Mouse (Mus musculus): ENCODE results near the gene D16Ertd472e. TPM values are rescaled to one million over a fixed set of nuclear protein-coding genes. Genes with fewer than 3 reads are reported as not detected.

The D16Ertd472e gene
- total RNA-seq, 1 experiment: 23.7 TPM

DNA sequence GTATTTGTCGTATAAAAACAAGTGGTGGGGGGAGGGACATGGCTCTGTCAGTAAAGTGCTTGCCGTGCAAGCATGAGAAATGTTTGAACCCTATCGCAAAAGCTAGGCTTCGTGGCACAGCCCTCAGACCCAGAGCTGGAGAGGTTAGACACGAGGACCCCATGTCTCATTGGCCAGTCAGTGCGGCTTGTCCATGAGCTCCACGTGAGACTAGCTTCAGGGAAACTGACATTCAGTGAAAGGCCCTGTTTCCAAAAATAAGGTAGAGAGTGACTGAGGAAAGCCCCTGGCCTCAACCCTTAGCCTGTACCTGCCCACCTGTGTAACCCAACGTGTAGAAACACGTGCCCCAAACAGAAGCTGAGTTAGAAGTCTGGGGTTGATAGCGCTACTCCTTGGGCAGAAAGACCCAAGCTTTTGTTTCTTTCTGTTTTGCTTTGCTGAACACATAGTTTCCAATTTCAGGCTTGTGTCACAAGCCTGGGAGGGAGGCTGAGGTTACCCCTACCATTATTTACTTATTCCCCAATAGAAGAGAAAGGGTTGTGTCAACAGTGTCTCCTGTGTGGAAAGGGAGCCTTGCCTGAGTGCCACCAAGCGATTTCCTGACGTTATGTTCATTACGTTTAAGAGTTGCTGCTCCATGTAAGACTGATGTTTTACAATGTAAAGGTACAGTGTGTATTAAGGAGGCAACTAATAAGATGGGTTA is 12.2 kb downstream of the D16Ertd472e start:
- peaks cover 1% of the 10 kb centered on the region for H3K36me3 ChIP-seq (ENCODE audit: control insufficient read depth, insufficient read depth, low read length, poor library complexity, severe bottlenecking)
- H3K4me1 ChIP-seq (ENCODE audit: control insufficient read depth in 2 of 2, insufficient read depth in 2 of 2, low read length in 2 of 2, poor library complexity in 1 of 2): peaks cover 2 to 11% of the 10 kb centered on the region in 2 experiments; a peak in 2 of 4 replicates
- TF ChIP-seq ZNF384 (IDR thresholded peaks at IDR 0.05; ENCODE audit: low read depth, low read length) (no peak), MAFK (IDR thresholded peaks at IDR 0.05; ENCODE audit: insufficient read depth, low read depth, low read length) (no peak), HCFC1 (IDR thresholded peaks at IDR 0.05; ENCODE audit: borderline replicate concordance, insufficient read depth, low read length) (no peak), ZC3H11A (IDR thresholded peaks at IDR 0.05; ENCODE audit: borderline replicate concordance, low read depth, low read length) (no peak)
- no peak overlapping the region for H3K27ac ChIP-seq (ENCODE audit: insufficient read depth, low read depth, low read length, poor library complexity, severe bottlenecking)
- no peak overlapping the region for H3K9ac ChIP-seq (ENCODE audit: insufficient read depth, low read depth, low read length, poor library complexity, severe bottlenecking)
- in situ Hi-C loops (cut with MboI; ENCODE audit: low sequenced_read_pairs in 2 of 2, unreplicated experiment in 2 of 2): no loop called here
- DNase-seq (ENCODE audit: low read depth, low spot score): no peak
- no peaks in the 10 kb centered on the region for H3K9me3 ChIP-seq (ENCODE audit: control insufficient read depth, insufficient read depth, low read depth, low read length)
- no peak overlapping the region for H3K4me3 ChIP-seq (ENCODE audit: insufficient read depth in 1 of 2, low read depth in 1 of 2, low read length in 2 of 2, poor library complexity in 1 of 2, severe bottlenecking in 1 of 2)

DNA sequence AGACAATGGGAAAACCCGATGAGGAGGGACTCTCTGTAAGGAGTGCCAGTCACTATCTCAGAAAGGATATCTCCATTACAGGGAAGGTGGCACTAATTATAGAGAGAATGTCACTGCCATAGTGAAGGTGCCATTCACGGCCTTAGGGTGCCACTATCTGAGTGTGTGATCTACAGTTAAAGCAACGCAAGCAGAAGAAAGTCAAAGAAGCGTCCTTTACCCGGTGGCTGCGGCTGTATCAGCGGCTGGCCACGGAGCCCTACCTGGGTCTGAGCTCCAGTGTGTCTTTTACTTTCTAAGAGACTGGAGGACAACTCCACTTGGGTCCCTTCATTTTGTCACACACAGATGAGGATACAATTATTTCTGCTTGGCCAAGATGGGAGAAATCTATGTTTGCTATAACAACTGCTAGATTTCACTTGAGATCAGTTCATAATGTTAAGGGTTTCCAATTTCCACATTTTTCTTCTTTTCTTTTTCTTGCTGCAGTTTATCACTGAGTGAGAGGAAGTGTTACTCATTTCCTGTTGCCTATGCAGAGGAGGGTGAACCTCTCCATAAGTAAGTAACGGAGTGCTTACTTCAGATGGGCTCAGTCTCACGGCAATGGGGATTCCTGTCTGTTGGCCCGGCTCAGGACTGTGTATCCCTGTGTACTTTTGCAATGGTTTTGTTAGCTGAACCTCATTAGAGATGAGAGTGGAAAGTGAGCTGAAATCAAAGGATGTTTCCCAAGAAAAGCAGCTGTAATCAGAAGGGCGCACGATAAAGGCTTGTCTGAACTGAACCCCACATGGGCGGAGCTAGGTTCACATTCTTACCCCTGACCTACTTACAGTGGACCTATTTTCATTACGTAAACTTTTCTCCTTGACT is 13.2 kb downstream of the D16Ertd472e start:
- TF ChIP-seq MAFK (IDR thresholded peaks at IDR 0.05; ENCODE audit: insufficient read depth, low read depth, low read length): no peak
- no peak for TF ChIP-seq ZC3H11A (IDR thresholded peaks at IDR 0.05; ENCODE audit: borderline replicate concordance, low read depth, low read length)
- TF ChIP-seq HCFC1 (IDR thresholded peaks at IDR 0.05; ENCODE audit: borderline replicate concordance, insufficient read depth, low read length): no peak
- no peak for TF ChIP-seq CHD2 (IDR thresholded peaks at IDR 0.05; ENCODE audit: low read depth, low read length)
- TF ChIP-seq ZNF384 (IDR thresholded peaks at IDR 0.05; ENCODE audit: low read depth, low read length): no peak
- no peaks in the 10 kb centered on the region for H3K9me3 ChIP-seq (ENCODE audit: control insufficient read depth, insufficient read depth, low read depth, low read length)
- H3K27ac ChIP-seq (ENCODE audit: insufficient read depth, low read depth, low read length, poor library complexity, severe bottlenecking): no peak overlapping the region
- peaks cover 1% of the 10 kb centered on the region for H3K36me3 ChIP-seq (ENCODE audit: control insufficient read depth, insufficient read depth, low read length, poor library complexity, severe bottlenecking)
- peaks cover 2 to 11% of the 10 kb centered on the region in 2 experiments; a peak in 2 of 4 replicates for H3K4me1 ChIP-seq (ENCODE audit: control insufficient read depth in 2 of 2, insufficient read depth in 2 of 2, low read length in 2 of 2, poor library complexity in 1 of 2)
- DNase-seq (ENCODE audit: low read depth, low spot score): no peak
- H3K9ac ChIP-seq (ENCODE audit: insufficient read depth, low read depth, low read length, poor library complexity, severe bottlenecking): no peak overlapping the region
- in situ Hi-C loops (cut with MboI; ENCODE audit: low sequenced_read_pairs in 2 of 2, unreplicated experiment in 2 of 2): no loop called here
- H3K4me3 ChIP-seq (ENCODE audit: insufficient read depth in 1 of 2, low read depth in 1 of 2, low read length in 2 of 2, poor library complexity in 1 of 2, severe bottlenecking in 1 of 2): 0 out of 4 replicates have a peak overlapping the region, but pooled peaks of 1 of the 2 experiments have one; percentile 12

DNA sequence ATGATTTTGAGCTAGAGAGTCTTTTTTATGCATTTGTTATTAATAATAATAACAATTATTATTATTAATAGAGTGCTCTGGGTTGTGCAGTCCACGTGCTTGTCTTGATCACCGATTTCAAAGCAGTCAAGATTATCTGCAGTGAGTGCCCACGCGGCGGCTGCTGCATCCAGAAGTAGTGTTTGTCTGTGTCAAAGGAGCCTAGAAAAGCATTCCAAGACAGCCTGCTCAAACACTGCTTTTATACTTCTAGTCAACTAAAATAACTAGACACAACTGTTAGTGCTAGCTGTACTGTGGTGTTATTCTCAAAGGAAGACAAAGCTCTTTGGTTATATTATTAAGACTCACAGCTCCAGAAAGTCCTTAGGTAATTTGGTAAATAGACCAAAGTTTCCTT is 15.9 kb downstream of the D16Ertd472e start:
- in situ Hi-C loops (cut with MboI; ENCODE audit: low sequenced_read_pairs in 2 of 2, unreplicated experiment in 2 of 2): no loop called here
- Histone ChIP-seq H3K9me3 (ENCODE audit: control insufficient read depth, insufficient read depth, low read depth, low read length) (no peaks in the 10 kb centered on the region), H3K9ac (ENCODE audit: insufficient read depth, low read depth, low read length, poor library complexity, severe bottlenecking) (no peak overlapping the region), H3K27ac (ENCODE audit: insufficient read depth, low read depth, low read length, poor library complexity, severe bottlenecking) (no peak overlapping the region), H3K4me1 (ENCODE audit: control insufficient read depth in 2 of 2, insufficient read depth in 2 of 2, low read length in 2 of 2, poor library complexity in 1 of 2) (peaks cover 2 to 11% of the 10 kb centered on the region in 2 experiments; a peak in 2 of 4 replicates), H3K4me3 (ENCODE audit: insufficient read depth in 1 of 2, low read depth in 1 of 2, low read length in 2 of 2, poor library complexity in 1 of 2, severe bottlenecking in 1 of 2) (no peak overlapping the region), H3K36me3 (ENCODE audit: control insufficient read depth, insufficient read depth, low read length, poor library complexity, severe bottlenecking) (peaks cover 1% of the 10 kb centered on the region)
- TF ChIP-seq ZC3H11A (IDR thresholded peaks at IDR 0.05; ENCODE audit: borderline replicate concordance, low read depth, low read length) (no peak), ZNF384 (IDR thresholded peaks at IDR 0.05; ENCODE audit: low read depth, low read length) (no peak), MAFK (IDR thresholded peaks at IDR 0.05; ENCODE audit: insufficient read depth, low read depth, low read length) (no peak), CHD2 (IDR thresholded peaks at IDR 0.05; ENCODE audit: low read depth, low read length) (no peak), HCFC1 (IDR thresholded peaks at IDR 0.05; ENCODE audit: borderline replicate concordance, insufficient read depth, low read length) (no peak)
- DNase-seq (ENCODE audit: low read depth, low spot score): no peak

DNA sequence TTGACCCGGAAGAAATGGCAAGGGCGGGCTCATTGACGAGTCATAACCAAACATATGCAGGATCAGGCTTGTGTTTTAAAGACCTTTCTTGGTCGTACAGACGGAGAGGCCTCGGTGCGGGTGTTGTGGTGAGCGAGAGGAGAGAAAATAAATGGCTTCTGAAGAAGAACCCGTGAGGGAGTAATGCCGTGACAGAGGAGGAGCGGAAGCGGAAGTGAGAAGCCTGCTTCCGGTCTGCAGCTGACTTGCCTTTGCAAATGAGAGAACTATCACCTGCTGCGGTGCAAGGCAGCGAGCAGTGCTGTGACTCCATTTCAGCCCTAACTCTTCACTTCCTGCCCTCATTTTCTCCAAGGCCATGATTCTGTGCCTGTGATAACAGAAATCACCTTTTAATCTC is 16.4 kb downstream of the D16Ertd472e start:
- Histone ChIP-seq H3K27ac (ENCODE audit: insufficient read depth, low read depth, low read length, poor library complexity, severe bottlenecking) (no peak overlapping the region), H3K36me3 (ENCODE audit: control insufficient read depth, insufficient read depth, low read length, poor library complexity, severe bottlenecking) (peaks cover 1% of the 10 kb centered on the region), H3K9ac (ENCODE audit: insufficient read depth, low read depth, low read length, poor library complexity, severe bottlenecking) (no peak overlapping the region), H3K4me3 (ENCODE audit: insufficient read depth in 1 of 2, low read depth in 1 of 2, low read length in 2 of 2, poor library complexity in 1 of 2, severe bottlenecking in 1 of 2) (no peak overlapping the region), H3K9me3 (ENCODE audit: control insufficient read depth, insufficient read depth, low read depth, low read length) (no peaks in the 10 kb centered on the region), H3K4me1 (ENCODE audit: control insufficient read depth in 2 of 2, insufficient read depth in 2 of 2, low read length in 2 of 2, poor library complexity in 1 of 2) (peaks cover 2 to 11% of the 10 kb centered on the region in 2 experiments; a peak in 2 of 4 replicates)
- in situ Hi-C loops (cut with MboI; ENCODE audit: low sequenced_read_pairs in 2 of 2, unreplicated experiment in 2 of 2): no loop called here
- TF ChIP-seq ZNF384 (IDR thresholded peaks at IDR 0.05; ENCODE audit: low read depth, low read length) (no peak), HCFC1 (IDR thresholded peaks at IDR 0.05; ENCODE audit: borderline replicate concordance, insufficient read depth, low read length) (no peak), ZC3H11A (IDR thresholded peaks at IDR 0.05; ENCODE audit: borderline replicate concordance, low read depth, low read length) (no peak), MAFK (IDR thresholded peaks at IDR 0.05; ENCODE audit: insufficient read depth, low read depth, low read length) (no peak), CHD2 (IDR thresholded peaks at IDR 0.05; ENCODE audit: low read depth, low read length) (no peak)
- no peak for DNase-seq (ENCODE audit: low read depth, low spot score)
